Mouse (Mus musculus): ENCODE data around the gene St7l. TPM values are rescaled to one million over a fixed set of nuclear protein-coding genes. Genes with fewer than 3 reads are reported as not detected.

The St7l gene
- polyA plus RNA-seq, 1 experiment from 2014 or later = 35.5 TPM

GRCm38 (mm10) chr3:104956131-104956581, 92.4 kb downstream of the St7l start:
- DNase-seq (ENCODE audit: low spot score) = no peak
- Histone ChIP-seq H3K4me1 (peaks cover 18% of the 10 kb centered on the region), H3K9me3 (replicated peaks) (no peaks in the 10 kb centered on the region), H3K27ac (replicated peaks) (no peak overlapping the region), H3K36me3 (peaks cover 43% of the 10 kb centered on the region), H3K27me3 (ENCODE audit: low read depth, poor library complexity, severe bottlenecking) (peaks cover 36% of the 10 kb centered on the region), H3K4me3 (no peak overlapping the region)
- WGBS = 73% methylated on average over 6 of the region's 6 CpGs

DNA sequence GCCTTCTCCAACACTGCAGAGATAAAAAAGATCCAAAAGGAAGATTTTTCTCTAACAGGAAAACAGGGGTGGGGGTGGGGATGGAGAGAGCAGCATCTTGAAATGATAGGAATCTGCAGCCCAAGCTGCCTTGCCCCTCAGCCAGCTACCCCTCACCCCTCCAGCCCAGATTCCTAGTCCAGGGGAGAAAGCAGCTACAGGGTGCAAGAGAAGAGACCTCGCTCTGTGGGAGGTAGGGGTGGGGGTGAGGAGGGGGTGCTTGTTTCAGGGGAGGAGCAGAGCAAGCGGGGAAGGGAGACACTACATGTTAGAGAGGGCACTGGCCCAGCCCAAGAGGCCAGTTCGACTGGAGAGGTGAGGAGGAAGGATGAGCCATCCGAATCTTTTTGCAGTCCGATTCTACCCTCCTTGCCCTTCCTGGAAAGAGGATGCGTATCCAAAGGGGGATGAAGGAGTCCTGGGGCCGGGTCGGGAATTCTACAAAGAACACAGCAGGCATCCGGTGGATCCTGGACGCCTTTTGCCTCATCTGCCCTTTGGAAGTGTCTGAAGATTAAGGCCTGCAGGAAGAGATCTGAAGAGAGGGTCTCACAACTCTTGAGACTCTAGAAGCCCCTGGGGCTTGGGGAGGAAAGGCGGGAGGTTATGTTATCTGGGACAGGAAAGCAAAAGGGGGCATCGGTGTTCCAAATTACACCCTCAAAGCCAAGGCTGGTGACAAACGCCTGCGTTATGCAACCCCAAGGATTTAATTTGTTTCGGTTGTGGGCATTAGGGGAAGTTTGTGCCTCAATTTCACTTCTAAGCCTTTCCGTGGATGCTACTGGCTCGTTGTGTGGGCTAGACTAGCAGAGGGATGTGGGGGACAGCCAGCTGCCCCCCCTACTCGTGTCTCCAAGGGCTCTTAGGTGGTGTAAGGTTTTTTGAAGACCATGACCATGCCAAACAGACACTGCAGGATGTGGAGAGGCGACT, 96.5 kb downstream of the St7l start:
- no peak overlapping the region for H3K27ac ChIP-seq (replicated peaks)
- H3K27me3 ChIP-seq (ENCODE audit: low read depth, poor library complexity, severe bottlenecking) = peaks cover 78% of the 10 kb centered on the region
- H3K4me1 ChIP-seq = peaks cover 50% of the 10 kb centered on the region
- DNase-seq (ENCODE audit: low spot score) = peak; percentile 24
- 5% methylated on average over 19 of the region's 19 CpGs for WGBS
- H3K36me3 ChIP-seq = peaks cover 7% of the 10 kb centered on the region; the same call in 1 of the 2 replicates
- H3K4me3 ChIP-seq = peak overlapping the region; percentile 59
- H3K9me3 ChIP-seq (replicated peaks) = no peaks in the 10 kb centered on the region

DNA sequence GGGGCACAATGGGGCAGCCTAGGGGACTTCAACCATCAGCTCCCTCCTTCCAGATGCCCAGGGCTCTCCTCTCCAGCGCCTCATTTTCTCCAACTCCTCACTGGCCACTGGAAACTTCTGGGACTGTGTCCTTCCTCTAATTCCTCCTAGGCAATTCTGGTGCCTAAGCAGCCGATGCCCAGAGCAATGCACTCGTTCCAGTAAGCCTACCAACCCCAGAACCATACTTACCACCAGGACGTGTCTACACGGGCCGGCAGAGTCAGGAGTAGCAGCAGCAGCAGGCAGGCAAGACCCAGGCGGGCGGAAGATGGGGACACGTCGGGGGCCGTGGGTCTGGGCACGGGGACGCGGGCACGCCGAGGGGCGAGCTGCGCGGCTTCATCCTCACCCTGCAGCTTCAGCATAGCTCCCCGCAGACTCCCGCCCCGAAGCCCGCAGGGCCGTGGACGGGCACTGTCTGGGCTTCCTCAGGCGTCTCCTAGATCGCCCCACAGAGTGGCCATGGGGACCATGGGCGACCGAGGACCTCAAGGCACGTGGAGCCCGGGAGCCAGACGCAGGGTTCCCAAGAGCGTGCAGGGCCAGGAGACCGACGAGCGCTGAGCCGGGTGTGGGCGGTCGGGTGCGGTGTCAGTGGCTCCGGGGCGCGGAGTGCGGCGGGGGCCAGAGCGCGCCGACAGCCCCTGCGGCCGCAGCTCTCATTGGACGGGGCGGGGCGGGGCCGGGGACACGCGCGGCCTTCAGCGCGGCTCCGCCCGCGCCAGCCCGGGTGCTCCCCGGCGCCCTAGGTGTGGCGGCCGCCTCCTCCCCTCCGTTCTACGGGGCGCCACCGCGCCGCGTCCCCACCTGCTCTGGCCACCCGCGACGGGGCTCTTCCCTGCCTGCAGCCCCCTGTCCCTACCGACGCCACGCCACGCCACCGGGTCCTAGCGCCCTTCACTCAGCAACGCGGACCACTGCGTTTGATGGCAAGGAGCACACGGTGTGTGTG, 97.6 kb downstream of the St7l start, which contains the start of gene Wnt2b:
Gene Wnt2b (minus strand): TSS at position 856 of the 994 bp plus-strand sequence.
- DNase-seq (ENCODE audit: low spot score) = peak; percentile 54
- peak within 1 kb of the TSS; percentile 69 for H3K27ac ChIP-seq (replicated peaks)

DNA sequence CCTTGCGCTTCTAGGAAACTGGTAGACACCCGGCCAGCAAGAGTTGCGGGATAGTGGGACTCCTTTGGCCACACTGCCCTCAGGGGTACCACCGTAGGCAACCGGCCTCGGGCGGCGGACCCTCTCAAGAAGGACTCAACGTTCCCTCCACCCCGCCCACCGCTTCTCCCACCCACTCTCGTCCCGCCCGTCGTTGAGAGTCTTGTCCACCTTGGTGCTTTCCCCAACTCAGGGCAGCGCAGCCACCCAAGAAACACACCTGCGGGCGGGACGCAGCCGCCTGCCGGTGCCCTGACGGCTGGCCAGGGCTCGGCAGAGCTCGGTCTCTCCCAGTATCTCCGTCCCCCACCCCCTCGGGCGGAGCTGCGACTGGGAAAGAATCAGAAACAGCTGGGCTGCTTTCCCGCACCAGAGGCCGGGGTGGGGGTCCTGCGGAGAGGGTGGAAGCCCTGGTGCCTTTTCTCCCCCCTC, 98.4 kb downstream of the St7l start:
- peak; percentile 50 for DNase-seq (ENCODE audit: low spot score)
- Histone ChIP-seq H3K4me3 (peak overlapping the region; percentile 59), H3K4me1 (peaks cover 61% of the 10 kb centered on the region), H3K27ac (replicated peaks) (peak overlapping the region; percentile 69; the same call in 1 of the 2 replicates), H3K9me3 (replicated peaks) (no peaks in the 10 kb centered on the region), H3K27me3 (ENCODE audit: low read depth, poor library complexity, severe bottlenecking) (peaks cover 93% of the 10 kb centered on the region), H3K36me3 (0 out of 2 replicates have a peak, but pooled peaks cover 2% of the 10 kb centered on the region)
- WGBS = under 1% methylated on average over 31 of the region's 31 CpGs

More for the DNA sequence above, 97.6 kb downstream of the St7l start, which contains the start of gene Wnt2b:
- H3K4me3 ChIP-seq = peak within 1 kb of the TSS; percentile 59
- no peaks in the 10 kb centered on the region for H3K9me3 ChIP-seq (replicated peaks)
- H3K36me3 ChIP-seq = 0 out of 2 replicates have a peak, but pooled peaks cover 2% of the 10 kb centered on the region
- H3K4me1 ChIP-seq = peaks cover 56% of the 10 kb centered on the region
- WGBS = 2% methylated on average over 84 of the region's 87 CpGs
- H3K27me3 ChIP-seq (ENCODE audit: low read depth, poor library complexity, severe bottlenecking) = peaks cover 88% of the 10 kb centered on the region

DNA sequence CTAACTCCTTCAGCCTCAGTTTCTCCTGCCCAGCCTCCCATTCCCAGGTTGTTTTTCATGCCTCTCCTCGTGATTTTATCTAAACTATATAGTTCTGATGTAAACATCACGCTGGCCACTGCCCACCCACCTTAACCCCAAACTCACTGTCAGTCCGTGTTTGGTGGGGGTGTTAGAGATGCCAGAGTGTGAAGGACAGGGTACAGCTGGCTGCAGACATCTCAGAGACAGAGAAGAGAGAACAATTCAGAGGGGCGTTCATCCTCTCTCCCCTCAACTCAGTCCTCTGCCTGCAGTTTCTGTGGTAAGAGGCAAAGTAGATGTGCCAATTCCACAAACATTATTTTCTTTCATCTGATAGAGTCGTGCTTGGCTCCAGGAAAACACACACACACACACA, 99.1 kb downstream of the St7l start:
- Histone ChIP-seq H3K9me3 (replicated peaks) (no peaks in the 10 kb centered on the region), H3K4me3 (no peak overlapping the region), H3K27ac (replicated peaks) (no peak overlapping the region), H3K27me3 (ENCODE audit: low read depth, poor library complexity, severe bottlenecking) (peaks cover 90% of the 10 kb centered on the region), H3K4me1 (peaks cover 68% of the 10 kb centered on the region), H3K36me3 (no peaks in the 10 kb centered on the region)
- whole genome bisulfite sequencing = 9% methylated on average over 5 of the region's 5 CpGs
- peak; percentile 16 for DNase-seq (ENCODE audit: low spot score)

GRCm38 (mm10) chr3:104963331-104964276, 99.8 kb downstream of the St7l start:
- peak; percentile 20 for DNase-seq (ENCODE audit: low spot score)

GRCm38 (mm10) chr3:104965070-104965855, 101.5 kb downstream of the St7l start:
- WGBS = 78% methylated on average over 8 of the region's 8 CpGs
- Histone ChIP-seq H3K9me3 (replicated peaks) (no peaks in the 10 kb centered on the region; the same call in 1 of the 2 replicates), H3K4me3 (no peak overlapping the region), H3K4me1 (peaks cover 69% of the 10 kb centered on the region), H3K27ac (replicated peaks) (no peak overlapping the region), H3K36me3 (no peaks in the 10 kb centered on the region), H3K27me3 (ENCODE audit: low read depth, poor library complexity, severe bottlenecking) (peaks cover 73% of the 10 kb centered on the region)
- DNase-seq (ENCODE audit: low spot score) = peak; percentile 10

More at GRCm38 (mm10) chr3:104963331-104964276, 99.8 kb downstream of the St7l start:
- Histone ChIP-seq H3K4me1 (peaks cover 75% of the 10 kb centered on the region), H3K36me3 (no peaks in the 10 kb centered on the region), H3K27me3 (ENCODE audit: low read depth, poor library complexity, severe bottlenecking) (peaks cover 82% of the 10 kb centered on the region), H3K4me3 (no peak overlapping the region), H3K9me3 (replicated peaks) (no peaks in the 10 kb centered on the region), H3K27ac (replicated peaks) (0 out of 2 replicates have a peak overlapping the region, but pooled peaks have one; percentile 23)
- 28% methylated on average over 13 of the region's 13 CpGs for WGBS

- H3K27me3 ChIP-seq (ENCODE audit: low read depth, poor library complexity, severe bottlenecking) = peaks cover 64% of the 10 kb centered on the region
- DNase-seq (ENCODE audit: low spot score) = no peak
- 0 out of 2 replicates have a peak overlapping the region, but pooled peaks have one; percentile 88 for H3K27ac ChIP-seq (replicated peaks)
- WGBS = 81% methylated on average over 7 of the region's 7 CpGs
- peaks cover 4% of the 10 kb centered on the region; the same call in 1 of the 2 replicates for H3K9me3 ChIP-seq (replicated peaks)
- H3K4me1 ChIP-seq = peaks cover 61% of the 10 kb centered on the region
- no peak overlapping the region for H3K4me3 ChIP-seq
- H3K36me3 ChIP-seq = no peaks in the 10 kb centered on the region
Measured at GRCm38 (mm10) chr3:104965991-104966554, 102.3 kb downstream of the St7l start.

DNA sequence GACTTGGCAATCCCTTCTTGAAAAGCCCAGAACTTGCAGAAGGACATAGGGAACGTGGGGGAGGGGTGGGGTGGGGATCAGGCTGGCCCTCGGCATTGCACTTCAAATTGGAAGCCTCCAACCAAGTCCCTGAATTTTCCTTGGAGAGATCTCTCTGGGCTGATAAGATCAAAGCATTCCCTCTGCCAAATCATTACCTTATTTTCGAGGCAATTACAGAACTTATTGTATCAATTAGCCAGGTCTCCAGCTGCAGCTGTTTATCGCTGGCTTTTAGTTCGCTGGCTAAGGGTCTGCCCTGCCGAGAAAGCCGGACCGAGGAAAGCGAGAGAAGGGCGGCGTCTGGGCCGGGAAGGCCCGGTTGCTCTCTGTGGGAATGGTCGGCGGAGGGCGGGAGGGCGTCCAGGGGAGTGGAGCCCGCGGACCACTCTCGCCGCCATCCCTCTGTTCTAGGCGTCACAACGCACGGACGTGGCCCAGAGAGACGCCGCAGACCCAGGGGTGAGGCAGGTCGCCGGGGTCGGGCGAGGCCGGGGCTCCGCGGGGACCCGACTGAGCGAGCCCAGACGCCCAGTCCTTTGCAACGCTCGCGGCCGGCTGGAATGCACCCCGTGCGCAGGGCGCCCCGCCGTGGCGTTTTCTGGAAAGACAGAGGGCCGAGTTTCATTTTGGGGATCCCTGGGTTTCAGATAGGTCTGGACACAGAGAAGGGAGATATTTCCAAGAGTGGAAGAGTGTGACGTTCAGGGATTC, 103.9 kb downstream of the St7l start:
- WGBS = under 1% methylated on average over 49 of the region's 49 CpGs
- Histone ChIP-seq H3K36me3 (no peaks in the 10 kb centered on the region), H3K4me1 (peaks cover 44% of the 10 kb centered on the region), H3K4me3 (peak overlapping the region; percentile 63), H3K27me3 (ENCODE audit: low read depth, poor library complexity, severe bottlenecking) (peaks cover 48% of the 10 kb centered on the region), H3K9me3 (replicated peaks) (peaks cover 6% of the 10 kb centered on the region; the same call in 1 of the 2 replicates), H3K27ac (replicated peaks) (peak overlapping the region; percentile 88)
- DNase-seq (ENCODE audit: low spot score) = peak; percentile 89
